Mouse (Mus musculus): ENCODE measurements around the gene Morc2a.

Gene Morc2a

DNA sequence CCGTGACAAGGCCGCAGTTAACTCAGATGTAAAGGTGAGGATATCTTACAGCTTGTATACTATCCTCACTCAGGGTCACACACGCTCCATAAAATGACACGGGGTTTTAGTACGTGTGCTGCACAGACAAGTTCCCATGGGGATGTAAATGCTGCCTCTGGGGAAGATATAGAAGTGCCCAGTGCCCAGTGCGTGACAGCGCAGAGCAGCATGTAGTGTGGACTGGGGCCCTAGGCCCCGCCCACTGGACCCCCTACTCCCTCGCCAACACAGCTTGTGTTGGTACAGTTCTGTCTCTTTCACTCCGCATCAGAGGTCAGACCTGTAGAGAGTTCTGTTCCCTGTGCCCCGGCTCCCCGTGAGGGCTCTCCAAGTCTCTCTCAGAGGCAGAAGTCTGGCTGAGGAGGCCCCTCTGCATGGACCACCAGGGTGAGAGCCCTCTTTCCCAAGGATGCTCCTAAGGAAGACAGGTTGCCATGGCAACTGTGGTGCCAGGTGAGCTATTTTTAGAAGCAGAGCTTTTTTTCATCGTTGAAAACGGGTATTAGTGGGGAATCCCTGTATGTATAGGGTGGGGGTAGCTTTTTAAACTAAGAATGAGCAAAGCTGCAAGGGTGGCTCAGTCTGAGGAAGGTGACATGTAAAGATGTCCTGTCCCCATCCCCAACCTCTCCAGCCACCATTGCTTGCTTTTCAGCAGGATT, 85.1 kb downstream of the Morc2a start:
- no peak for DNase-seq (ENCODE audit: low spot score in 2 of 2)

DNA sequence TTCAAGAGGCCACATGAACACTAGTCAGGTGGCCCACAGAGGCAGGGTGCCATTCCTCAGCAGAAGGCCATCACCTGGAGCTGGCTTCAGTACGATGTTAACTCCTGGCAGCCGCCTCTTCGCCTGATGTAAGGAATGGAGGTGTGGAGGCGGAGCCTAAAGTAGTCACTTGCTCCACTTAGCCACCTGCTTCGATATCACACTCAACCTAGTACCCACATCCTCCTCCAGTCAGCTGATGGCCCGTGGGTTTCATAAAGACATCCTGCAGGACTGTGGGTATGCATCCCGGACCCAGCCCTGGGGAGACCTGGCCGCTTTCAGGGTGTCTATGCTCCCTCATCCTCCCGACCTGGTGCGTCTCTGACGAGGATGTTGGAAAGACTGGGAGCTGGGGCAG, 86.7 kb downstream of the Morc2a start:
- no peak for DNase-seq (ENCODE audit: low spot score in 2 of 2)

DNA sequence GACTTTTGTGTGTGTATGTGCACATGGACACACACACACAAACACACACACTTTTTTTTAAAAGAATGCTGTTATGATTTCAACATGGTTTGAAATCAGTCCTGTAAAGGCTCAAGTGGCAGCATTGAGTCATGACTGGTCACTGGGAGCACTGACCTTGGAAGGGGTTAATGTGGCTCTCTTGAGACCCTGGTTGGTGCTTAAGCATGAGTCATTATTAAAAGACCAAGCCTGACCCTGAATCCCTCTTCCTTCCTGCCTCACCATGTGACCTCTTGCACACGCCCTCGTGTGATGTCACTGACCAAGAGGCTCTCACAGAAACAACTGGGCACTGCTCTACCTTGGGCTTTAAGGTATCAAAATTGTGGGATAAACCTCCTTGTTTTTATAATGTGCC, 89.8 kb downstream of the Morc2a start:
- no peak for DNase-seq (ENCODE audit: low spot score in 2 of 2)
